Mouse (Mus musculus) spleen, adult 2 months (tissue): ENCODE results near the gene BC030499.

Experiments used
- CTCF ChIP-seq: fragments of 200-500 bp; IDR thresholded peaks from 2 replicates; pipeline ENCODE4 v1.5.1; 2011; ENCODE audit warnings: mild to moderate bottlenecking, inconsistent platforms; ENCODE audit not compliant: insufficient read depth, insufficient read length, insufficient replicate concordance; ENCODE audit errors: extremely low read depth
- POLR2A ChIP-seq: fragments of 200-500 bp; IDR thresholded peaks from 2 replicates; pipeline ENCODE4 v1.6.1; 2011; ENCODE audit warnings: low read depth, low read length, inconsistent platforms

GRCm38 (mm10) chr11:78318411-78318810 lies 27.8 kb downstream of the BC030499 start:
- TF ChIP-seq POLR2A (no peak), CTCF (no peak)
